Mouse (Mus musculus): ENCODE data around the gene Fndc3b.
"Not testable (repeated sequence)": the region's sequence is repeated elsewhere in the genome, so short reads cannot be mapped to it uniquely, and the experiment has no call there.

The Fndc3b gene

GRCm38 (mm10) chr3:27416786-27417185 is 294.3 kb downstream of the Fndc3b start:
- DNase-seq (ENCODE audit: low read depth), result no peak

GRCm38 (mm10) chr3:27413566-27413965 is 297.5 kb downstream of the Fndc3b start:
- DNase-seq (ENCODE audit: low read depth), result no peak

GRCm38 (mm10) chr3:27411286-27411685 is 299.8 kb downstream of the Fndc3b start:
- no peak for DNase-seq (ENCODE audit: low read depth)

- DNase-seq (ENCODE audit: low read depth), result no peak
Observed at GRCm38 (mm10) chr3:27408564-27408963, 302.5 kb downstream of the Fndc3b start.

GRCm38 (mm10) chr3:27406440-27406839 is 304.7 kb downstream of the Fndc3b start:
- DNase-seq (ENCODE audit: low read depth), result no peak

- DNase-seq (ENCODE audit: low read depth), result not testable (repeated sequence)
Observed at GRCm38 (mm10) chr3:27400996-27401395, 310.1 kb downstream of the Fndc3b start.

GRCm38 (mm10) chr3:27389923-27390322 is 321.2 kb downstream of the Fndc3b start:
- DNase-seq (ENCODE audit: low read depth), result no peak

- no peak for DNase-seq (ENCODE audit: low read depth)
Observed at GRCm38 (mm10) chr3:27384836-27385235, 326.3 kb downstream of the Fndc3b start.

- no peak for DNase-seq (ENCODE audit: low read depth)
Observed at GRCm38 (mm10) chr3:27377935-27378334, 333.2 kb downstream of the Fndc3b start.

- DNase-seq (ENCODE audit: low read depth), result no peak
Observed at GRCm38 (mm10) chr3:27374396-27374795, 336.7 kb downstream of the Fndc3b start.

- no peak for DNase-seq (ENCODE audit: low read depth)
Observed at GRCm38 (mm10) chr3:27371725-27372650, 339.1 kb downstream of the Fndc3b start.

- no peak for DNase-seq (ENCODE audit: low read depth)
Observed at GRCm38 (mm10) chr3:27371276-27371621, 339.9 kb downstream of the Fndc3b start, which contains the start of gene Ghsr. TSS of gene Ghsr (plus strand) at chr3:27371351.

- no peak for DNase-seq (ENCODE audit: low read depth)
Observed at GRCm38 (mm10) chr3:27370582-27371275, 340.4 kb downstream of the Fndc3b start.

GRCm38 (mm10) chr3:27370125-27370524 is 341.0 kb downstream of the Fndc3b start:
- DNase-seq (ENCODE audit: low read depth), result no peak

Data from fibroblast of lung, adult 2 months (primary cell).